Mouse (Mus musculus): ENCODE measurements around the gene Tmigd3. TPM values are rescaled to one million over a fixed set of nuclear protein-coding genes. Genes with fewer than 3 reads are reported as not detected.
A peak's percentile ranks its signal among the peaks of the same experiment; 100 is the strongest.

The Tmigd3 gene
- polyA plus RNA-seq, 1 experiment from 2014 or later = not detected

DNA sequence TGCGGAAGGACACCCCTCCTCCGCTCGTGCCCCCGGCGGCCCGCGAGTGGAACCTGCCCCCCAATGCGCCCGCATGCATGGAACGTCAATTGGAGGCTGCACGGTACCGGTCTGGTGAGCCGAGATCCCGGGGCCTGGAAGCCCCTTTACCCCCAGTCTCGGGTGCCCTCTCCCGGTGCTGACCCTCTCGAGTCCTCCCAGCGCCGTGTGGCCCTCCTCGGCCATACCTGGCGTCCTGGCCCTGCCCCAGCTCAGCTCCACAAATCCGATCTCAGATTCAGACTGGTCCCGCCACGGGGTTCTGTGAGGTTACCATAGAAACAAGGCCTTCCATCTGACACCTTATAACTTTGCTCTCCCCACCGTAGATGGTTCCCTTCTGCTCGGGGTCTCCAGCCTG lies 88.9 kb downstream of the Tmigd3 start:
- Histone ChIP-seq H3K36me3 (ENCODE audit: control insufficient read depth, insufficient read depth, low read length) (peaks cover 30% of the 10 kb centered on the region), H3K4me1 (ENCODE audit: control insufficient read depth, insufficient read depth, low read depth, low read length) (peaks cover 26% of the 10 kb centered on the region), H3K9me3 (ENCODE audit: control insufficient read depth, low read length) (no peaks in the 10 kb centered on the region), H3K27me3 (replicated peaks; ENCODE audit: control insufficient read depth, insufficient read depth, low read length) (no peaks in the 10 kb centered on the region), H3K4me3 (ENCODE audit: low read length) (peak overlapping the region; percentile 94), H3K9ac (ENCODE audit: low read depth, low read length) (peak overlapping the region; percentile 94), H3K4me2 (ENCODE audit: low read length) (peak overlapping the region; percentile 93), H3K27ac (ENCODE audit: low read depth, low read length) (peak overlapping the region; percentile 86)
- WGBS = under 1% methylated on average over 26 of the region's 26 CpGs
- peak; percentile 82 for ATAC-seq

DNA sequence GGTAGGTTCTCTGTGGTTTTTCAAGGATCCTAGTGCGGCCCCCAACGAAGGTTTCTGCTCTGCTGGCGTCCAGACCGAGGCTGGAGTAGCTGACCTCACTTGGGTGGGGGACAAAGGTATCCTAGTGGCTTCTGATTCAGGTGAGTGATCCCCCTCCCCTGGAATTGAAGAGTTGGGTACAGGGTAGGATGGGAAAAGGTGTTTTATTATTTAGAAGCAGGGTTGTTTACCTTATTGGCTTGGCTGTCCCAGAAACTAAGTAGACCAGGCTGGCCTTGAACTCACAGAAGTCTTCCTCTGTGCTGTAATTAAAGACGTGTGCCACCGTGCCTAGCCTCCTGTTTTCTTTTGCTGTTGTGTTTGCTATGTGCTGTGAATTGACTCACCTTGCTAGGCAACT lies 89.3 kb downstream of the Tmigd3 start, which contains the start of gene Atp5f1:
Atp5f1 (minus strand) TSS at position 101 of the 400 bp plus-strand sequence.
- Histone ChIP-seq H3K4me1 (ENCODE audit: control insufficient read depth, insufficient read depth, low read depth, low read length) (peaks cover 26% of the 10 kb centered on the region), H3K27me3 (replicated peaks; ENCODE audit: control insufficient read depth, insufficient read depth, low read length) (no peaks in the 10 kb centered on the region), H3K36me3 (ENCODE audit: control insufficient read depth, insufficient read depth, low read length) (peaks cover 31% of the 10 kb centered on the region), H3K4me2 (ENCODE audit: low read length) (peak within 1 kb of the TSS; percentile 93), H3K27ac (ENCODE audit: low read depth, low read length) (peak within 1 kb of the TSS; percentile 86), H3K9me3 (ENCODE audit: control insufficient read depth, low read length) (no peaks in the 10 kb centered on the region), H3K4me3 (ENCODE audit: low read length) (peak within 1 kb of the TSS; percentile 94), H3K9ac (ENCODE audit: low read depth, low read length) (peak within 1 kb of the TSS; percentile 94)
- WGBS = 7% methylated on average over 6 of the region's 6 CpGs
- ATAC-seq = no peak; the same call in 1 of the 2 replicates

DNA sequence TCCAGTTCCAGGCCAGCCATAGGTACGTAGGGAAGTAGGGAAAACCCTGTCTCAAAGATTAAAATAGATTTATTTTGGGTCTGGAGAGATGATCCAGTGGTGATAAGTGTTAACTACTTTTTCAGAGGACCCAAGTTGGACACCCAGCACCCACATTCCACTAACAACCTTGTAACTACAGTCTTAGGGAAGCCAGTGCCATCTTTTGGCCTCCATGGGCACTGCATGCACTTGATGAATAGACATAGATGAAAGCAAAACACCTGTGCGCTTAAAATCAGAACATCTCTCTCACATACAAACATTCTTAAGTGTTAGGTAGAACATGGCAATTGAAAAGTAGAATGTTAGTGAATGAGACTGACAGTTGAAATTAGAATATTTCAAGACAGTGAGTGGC lies 90.0 kb downstream of the Tmigd3 start:
- Histone ChIP-seq H3K27ac (ENCODE audit: low read depth, low read length) (no peak overlapping the region), H3K9me3 (ENCODE audit: control insufficient read depth, low read length) (no peaks in the 10 kb centered on the region), H3K9ac (ENCODE audit: low read depth, low read length) (no peak overlapping the region), H3K36me3 (ENCODE audit: control insufficient read depth, insufficient read depth, low read length) (peaks cover 35% of the 10 kb centered on the region), H3K4me1 (ENCODE audit: control insufficient read depth, insufficient read depth, low read depth, low read length) (peaks cover 26% of the 10 kb centered on the region), H3K4me2 (ENCODE audit: low read length) (peak overlapping the region; percentile 93), H3K4me3 (ENCODE audit: low read length) (no peak overlapping the region), H3K27me3 (replicated peaks; ENCODE audit: control insufficient read depth, insufficient read depth, low read length) (no peaks in the 10 kb centered on the region)
- 94% methylated on average over 2 of the region's 2 CpGs for WGBS
- no peak for ATAC-seq

DNA sequence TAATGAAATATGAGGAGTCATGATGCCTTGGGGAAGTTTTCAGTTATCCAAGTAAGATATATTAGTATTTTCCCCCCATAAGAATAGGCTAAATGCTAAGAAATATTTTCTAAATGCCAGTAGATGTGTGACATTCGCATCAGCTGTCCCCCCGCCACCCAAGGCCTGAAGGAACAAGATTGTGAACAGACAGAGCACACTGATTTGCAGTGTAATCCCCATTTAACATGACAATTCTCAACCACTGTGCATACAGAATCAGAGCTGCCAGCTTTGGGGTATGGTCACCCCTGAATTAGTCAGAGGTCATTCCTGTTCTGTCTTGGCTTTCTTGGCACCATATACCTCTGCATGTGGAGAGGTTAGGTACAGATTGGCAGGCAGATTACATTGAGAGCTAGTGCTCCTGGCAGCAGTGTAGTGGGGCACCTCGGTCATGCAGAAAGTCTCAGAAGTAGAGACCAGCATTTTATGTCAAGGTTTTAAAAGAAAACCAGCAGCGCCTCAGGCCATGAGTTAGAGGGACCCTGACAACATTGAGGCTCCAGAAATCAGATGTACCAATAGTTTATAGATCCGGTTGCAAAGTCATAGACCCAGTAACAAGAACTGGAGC lies 101.2 kb downstream of the Tmigd3 start:
- no peak overlapping the region for H3K27ac ChIP-seq (ENCODE audit: low read depth, low read length)
- H3K4me2 ChIP-seq (ENCODE audit: low read length) = no peak overlapping the region
- no peaks in the 10 kb centered on the region for H3K9me3 ChIP-seq (ENCODE audit: control insufficient read depth, low read length)
- H3K36me3 ChIP-seq (ENCODE audit: control insufficient read depth, insufficient read depth, low read length) = peaks cover 25% of the 10 kb centered on the region
- H3K27me3 ChIP-seq (replicated peaks; ENCODE audit: control insufficient read depth, insufficient read depth, low read length) = no peaks in the 10 kb centered on the region
- 81% methylated on average over 5 of the region's 5 CpGs for WGBS
- no peak overlapping the region for H3K4me3 ChIP-seq (ENCODE audit: low read length)
- ATAC-seq = peak; percentile 46
- H3K9ac ChIP-seq (ENCODE audit: low read depth, low read length) = no peak overlapping the region
- no peaks in the 10 kb centered on the region for H3K4me1 ChIP-seq (ENCODE audit: control insufficient read depth, insufficient read depth, low read depth, low read length)

DNA sequence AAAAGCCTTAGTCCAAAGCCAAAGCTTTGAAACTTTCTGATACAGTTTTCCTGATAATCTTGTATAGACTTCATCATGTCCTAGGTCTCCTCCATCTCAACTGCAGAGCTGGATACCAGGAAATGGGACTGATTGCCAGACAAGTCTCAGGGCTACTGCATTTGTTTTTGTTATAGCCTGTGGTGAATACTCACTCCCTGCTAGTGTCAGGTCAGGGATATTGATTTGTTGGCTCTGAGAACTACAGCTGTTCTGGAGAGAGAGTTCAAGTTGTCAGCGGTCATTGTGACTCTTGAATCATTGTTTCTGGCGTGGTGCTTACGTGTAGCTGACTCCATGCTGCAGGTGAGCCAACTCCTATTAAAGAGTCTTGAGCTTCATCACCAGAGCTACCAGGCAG lies 102.7 kb downstream of the Tmigd3 start, which contains the start of gene Ovgp1:
Ovgp1 (plus strand) TSS at position 301 of the 400 bp plus-strand sequence.
- H3K4me2 ChIP-seq (ENCODE audit: low read length) = no peak within 1 kb of the TSS
- no peak for ATAC-seq
- H3K9ac ChIP-seq (ENCODE audit: low read depth, low read length) = no peak within 1 kb of the TSS
- no peaks in the 10 kb centered on the region for H3K27me3 ChIP-seq (replicated peaks; ENCODE audit: control insufficient read depth, insufficient read depth, low read length)
- no peaks in the 10 kb centered on the region for H3K4me1 ChIP-seq (ENCODE audit: control insufficient read depth, insufficient read depth, low read depth, low read length)
- no peak within 1 kb of the TSS for H3K4me3 ChIP-seq (ENCODE audit: low read length)
- H3K9me3 ChIP-seq (ENCODE audit: control insufficient read depth, low read length) = no peaks in the 10 kb centered on the region
- H3K36me3 ChIP-seq (ENCODE audit: control insufficient read depth, insufficient read depth, low read length) = peaks cover 12% of the 10 kb centered on the region; the same call in 1 of the 2 replicates
- no peak within 1 kb of the TSS for H3K27ac ChIP-seq (ENCODE audit: low read depth, low read length)
- WGBS = 84% methylated on average over 3 of the region's 3 CpGs

Other genes starting within 250 kb of the Tmigd3 start
- 19.4 and 21.9 TPM in 2 replicates for gene Ddx20, start 183.3 kb upstream of the Tmigd3 start, polyA plus RNA-seq (2015; fragmentation: Nextera tagmentation; extraction: Ambion mirVana)
- 13.7 and 13.9 TPM in 2 replicates for gene Inka2, start 166.3 kb upstream of the Tmigd3 start, polyA plus RNA-seq (2015; fragmentation: Nextera tagmentation; extraction: Ambion mirVana)
- 70.4 and 79.2 TPM in 2 replicates for gene Rap1a, start 69.6 kb upstream of the Tmigd3 start, polyA plus RNA-seq (2015; fragmentation: Nextera tagmentation; extraction: Ambion mirVana)
- gene Adora3, start within 50 bp of the Tmigd3 start, polyA plus RNA-seq (2015; fragmentation: Nextera tagmentation; extraction: Ambion mirVana) = 0.12 and 0.26 TPM in 2 replicates
- gene I830077J02Rik, start 61.8 kb downstream of the Tmigd3 start, polyA plus RNA-seq (2015; fragmentation: Nextera tagmentation; extraction: Ambion mirVana) = 0.19 and 0.40 TPM in 2 replicates
- gene Wdr77, start 88.5 kb downstream of the Tmigd3 start, polyA plus RNA-seq (2015; fragmentation: Nextera tagmentation; extraction: Ambion mirVana) = 85.1 and 87.3 TPM in 2 replicates
- 537 and 609 TPM in 2 replicates for gene Atp5f1, start 89.2 kb downstream of the Tmigd3 start, polyA plus RNA-seq (2015; fragmentation: Nextera tagmentation; extraction: Ambion mirVana)
- gene Ovgp1, start 102.8 kb downstream of the Tmigd3 start, polyA plus RNA-seq (2015; fragmentation: Nextera tagmentation; extraction: Ambion mirVana) = 3.2 and 3.4 TPM in 2 replicates
- gene Pifo, start 143.7 kb downstream of the Tmigd3 start, polyA plus RNA-seq (2015; fragmentation: Nextera tagmentation; extraction: Ambion mirVana) = 8.8 and 10.0 TPM in 2 replicates
- gene Chil5, start 161.9 kb downstream of the Tmigd3 start, polyA plus RNA-seq (2015; fragmentation: Nextera tagmentation; extraction: Ambion mirVana) = 0.19 and 0.24 TPM in 2 replicates
- gene Chia1, start 242.3 kb downstream of the Tmigd3 start, polyA plus RNA-seq (2015; fragmentation: Nextera tagmentation; extraction: Ambion mirVana) = 1.4 and 1.8 TPM in 2 replicates

Measured in hindbrain, embryonic 16.5 days (tissue).